Mouse (Mus musculus): ENCODE results near the gene Rapgef2. TPM values are rescaled to one million over a fixed set of nuclear protein-coding genes. Genes with fewer than 3 reads are reported as not detected.
"Not testable (repeated sequence)": the region's sequence is repeated elsewhere in the genome, so short reads cannot be mapped to it uniquely, and the experiment has no call there.

Gene Rapgef2
- total RNA-seq, 2 experiments from 2014 or later, result 121 to 129 TPM

- no peak for DNase-seq (ENCODE audit: low spot score in 2 of 2)
Observed at GRCm38 (mm10) chr3:79177136-79177870, 109.0 kb downstream of the Rapgef2 start.

GRCm38 (mm10) chr3:79174168-79174567 is 112.1 kb downstream of the Rapgef2 start:
- no peak for DNase-seq (ENCODE audit: low spot score in 2 of 2)

DNA sequence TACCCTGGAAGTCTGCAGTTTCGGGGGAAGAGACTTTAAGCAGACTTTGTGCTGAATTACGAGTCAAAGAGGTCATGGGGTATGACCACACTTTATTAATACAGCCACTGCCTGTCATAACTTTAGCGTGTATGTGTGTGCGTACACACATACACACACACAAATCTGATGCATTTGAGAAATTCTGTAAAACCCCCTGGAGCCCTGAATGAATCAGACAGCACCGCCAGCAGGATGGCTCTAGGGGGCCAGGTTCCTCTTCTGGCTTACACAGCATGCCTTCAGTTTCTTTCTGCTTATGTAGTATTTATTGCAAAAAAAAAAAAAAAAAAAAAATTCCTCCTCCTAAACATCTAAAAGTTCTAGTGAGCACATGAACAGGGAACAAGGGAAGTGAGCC is 113.0 kb downstream of the Rapgef2 start:
- no peak for DNase-seq (ENCODE audit: low spot score in 2 of 2)

- DNase-seq (ENCODE audit: low spot score in 2 of 2), result not testable (repeated sequence)
Observed at GRCm38 (mm10) chr3:79171146-79171545, 115.2 kb downstream of the Rapgef2 start.

- DNase-seq (ENCODE audit: low spot score in 2 of 2), result no peak
Observed at GRCm38 (mm10) chr3:79168168-79168827, 118.0 kb downstream of the Rapgef2 start.

DNA sequence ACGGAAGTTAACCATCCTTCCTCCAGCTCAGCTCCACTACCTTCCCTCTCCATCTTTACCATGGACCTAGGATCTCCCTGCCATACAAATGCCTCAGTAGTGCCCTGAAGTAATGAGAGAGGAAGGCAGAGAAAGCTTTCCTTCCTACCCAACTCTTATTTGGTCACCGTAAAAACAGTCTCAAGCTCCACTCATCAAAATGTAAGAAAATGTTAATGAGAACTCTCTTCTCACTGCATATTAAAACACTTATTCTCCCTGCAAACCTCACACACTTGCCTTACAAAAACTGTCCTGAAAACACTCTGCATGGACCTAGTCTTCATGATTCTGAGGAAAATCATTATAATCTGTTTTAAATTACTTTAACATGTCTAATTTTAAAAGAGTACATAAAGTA is 118.7 kb downstream of the Rapgef2 start:
- DNase-seq (ENCODE audit: low spot score in 2 of 2), result no peak

DNA sequence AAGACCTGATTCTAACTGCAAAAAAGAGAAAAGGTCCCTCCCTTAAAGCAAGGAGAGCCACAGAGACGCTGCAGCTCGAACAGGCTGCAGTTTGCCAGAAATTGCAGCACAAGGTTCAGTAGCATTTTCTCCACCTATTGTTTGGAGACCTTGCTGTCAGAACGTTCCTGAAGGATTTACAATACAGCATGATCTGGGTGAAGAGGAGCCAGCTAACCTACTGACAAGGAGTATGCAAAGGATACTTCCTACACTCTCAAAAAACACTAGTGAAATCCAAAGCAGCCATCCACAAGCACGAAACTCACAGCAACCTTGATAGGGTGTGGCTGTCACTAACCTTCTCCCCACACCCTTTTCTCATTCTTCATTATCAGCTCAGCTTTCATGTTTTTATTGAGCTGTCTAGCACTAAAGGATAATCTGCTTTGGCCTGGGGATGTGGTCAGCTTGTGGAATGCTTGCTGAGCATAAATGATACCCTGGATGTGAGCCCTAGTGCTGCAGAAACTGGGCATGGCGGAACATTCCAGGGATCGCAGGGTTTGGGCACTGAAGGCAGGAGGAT is 124.4 kb downstream of the Rapgef2 start:
- DNase-seq (ENCODE audit: low spot score in 2 of 2), result no peak

DNA sequence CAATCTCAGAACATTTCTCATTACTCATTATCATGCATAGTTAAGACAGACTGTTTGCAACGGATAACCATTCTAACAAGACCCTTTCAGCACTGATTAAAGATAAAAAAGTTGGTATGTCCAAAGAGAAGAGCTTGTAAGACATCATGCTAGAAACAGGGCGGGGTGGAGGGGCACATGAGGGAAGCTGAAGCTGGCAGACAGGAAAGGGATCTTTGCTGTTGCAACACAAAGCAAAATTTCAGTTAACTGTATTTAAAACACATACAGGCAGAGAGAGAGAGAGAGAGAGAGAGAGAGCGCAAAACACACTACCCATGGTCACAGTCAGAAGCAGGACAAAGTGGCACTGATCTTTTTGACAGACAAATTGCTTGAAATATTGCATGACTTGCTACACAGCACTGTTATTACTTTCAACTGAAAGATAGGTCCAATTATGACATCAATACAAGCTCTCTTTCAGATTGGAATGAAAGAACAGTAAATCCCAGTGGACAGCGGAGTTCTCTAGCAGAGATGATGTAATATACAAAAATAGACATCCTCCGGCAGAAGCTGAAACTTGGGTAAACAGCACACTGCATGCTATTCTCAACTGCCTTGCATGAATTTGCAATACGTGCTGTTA is 125.1 kb downstream of the Rapgef2 start:
- DNase-seq (ENCODE audit: low spot score in 2 of 2), result no peak

DNA sequence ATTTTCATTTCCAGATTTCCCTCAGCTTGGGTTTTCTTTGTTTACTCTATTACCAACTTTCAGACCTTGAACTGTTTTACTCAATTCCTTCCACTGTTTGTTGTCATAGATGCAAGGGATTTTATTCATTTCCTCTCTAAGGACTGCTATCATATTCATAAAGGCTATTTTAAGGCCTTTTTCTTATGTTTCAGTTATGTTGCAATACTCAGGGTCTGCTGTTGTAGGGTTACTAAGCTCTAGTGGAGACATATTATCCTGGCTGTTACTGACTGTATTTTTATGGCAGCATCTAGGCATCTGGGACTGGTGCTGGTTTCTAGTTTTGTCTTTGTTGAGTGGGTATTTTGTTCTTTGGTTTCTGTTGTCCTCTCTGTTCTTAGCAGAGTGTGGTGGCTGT is 128.1 kb downstream of the Rapgef2 start:
- no peak for DNase-seq (ENCODE audit: low spot score in 2 of 2)

DNA sequence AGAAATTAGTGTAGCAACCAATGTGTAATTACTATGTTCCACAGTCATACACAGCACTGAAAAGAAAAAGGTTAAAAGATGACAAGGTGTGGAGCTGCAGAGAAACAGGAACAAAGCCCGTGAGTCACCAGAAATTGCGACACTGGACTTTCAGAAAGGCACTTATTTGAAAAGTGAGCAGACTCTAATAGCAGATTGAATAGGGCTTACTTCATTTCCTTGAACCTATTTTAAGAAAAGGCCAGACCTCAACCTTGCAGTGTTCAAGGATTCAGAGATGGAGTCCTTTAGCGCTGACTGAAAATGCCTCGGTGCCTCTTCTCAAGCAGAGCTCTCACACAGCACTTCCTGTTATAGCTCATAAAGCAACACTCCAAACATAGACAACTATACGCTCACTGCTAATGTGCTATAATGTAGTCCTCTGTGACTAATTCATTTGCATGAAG is 133.3 kb downstream of the Rapgef2 start:
- DNase-seq (ENCODE audit: low spot score in 2 of 2), result no peak

GRCm38 (mm10) chr3:79145407-79146055 is 140.8 kb downstream of the Rapgef2 start:
- DNase-seq (ENCODE audit: low spot score in 2 of 2), result no peak

GRCm38 (mm10) chr3:79144672-79145406 is 141.5 kb downstream of the Rapgef2 start:
- peak; percentile 60 to 77 for DNase-seq (ENCODE audit: low spot score in 2 of 2)

GRCm38 (mm10) chr3:79144085-79144484 is 142.2 kb downstream of the Rapgef2 start:
- DNase-seq (ENCODE audit: low spot score in 2 of 2), result no peak

- DNase-seq (ENCODE audit: low spot score in 2 of 2), result no peak
Observed at GRCm38 (mm10) chr3:79139245-79139644, 147.1 kb downstream of the Rapgef2 start.

- DNase-seq (ENCODE audit: low spot score in 2 of 2), result no peak
Observed at GRCm38 (mm10) chr3:79138601-79139000, 147.7 kb downstream of the Rapgef2 start.

- DNase-seq (ENCODE audit: low spot score in 2 of 2), result no peak
Observed at GRCm38 (mm10) chr3:79130991-79131390, 155.3 kb downstream of the Rapgef2 start.

DNA sequence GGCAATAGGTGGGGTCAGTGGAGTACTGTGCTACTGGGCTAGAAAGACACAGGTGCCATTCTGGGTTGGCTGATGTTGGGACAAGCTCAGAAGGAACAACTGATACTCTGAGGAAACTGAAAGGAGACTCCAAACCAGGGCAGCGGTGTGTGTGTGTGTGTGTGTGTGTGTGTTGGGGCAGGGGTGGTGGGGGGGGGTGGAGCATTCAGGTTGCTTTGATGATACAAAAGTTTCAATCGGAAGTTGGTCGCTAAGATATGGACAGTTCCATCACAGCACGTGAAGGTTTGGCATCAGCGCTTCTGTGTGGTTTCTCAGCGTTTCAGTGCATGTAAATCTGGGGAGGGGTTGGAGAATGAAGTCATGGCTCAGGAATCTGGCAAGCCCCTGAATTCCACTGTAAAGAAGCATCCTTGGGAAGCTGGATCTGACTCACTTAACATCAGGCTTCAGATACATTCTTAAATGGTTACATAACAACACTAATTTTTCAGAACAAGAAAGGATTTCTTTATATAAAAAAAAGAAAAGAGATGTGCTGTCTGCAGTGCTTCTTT is 157.2 kb downstream of the Rapgef2 start:
- no peak for DNase-seq (ENCODE audit: low spot score in 2 of 2)

DNA sequence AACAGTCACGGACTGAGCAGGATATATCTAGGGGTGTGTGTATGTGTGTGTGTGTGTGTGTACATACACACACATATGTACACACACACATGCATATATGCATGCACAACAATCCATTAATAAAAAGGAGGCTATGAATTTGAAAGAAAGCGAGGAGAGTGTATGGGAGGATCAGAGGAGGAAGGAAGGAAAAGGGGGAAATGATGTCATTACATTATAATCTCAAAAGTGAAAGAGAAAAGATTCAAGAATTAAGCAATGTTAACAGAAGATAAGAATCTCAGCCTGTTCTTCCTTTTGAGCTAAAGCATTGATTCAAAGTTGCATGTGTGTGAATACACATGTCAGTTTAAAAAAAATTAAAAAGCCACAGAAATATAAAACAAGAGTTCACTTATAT is 158.5 kb downstream of the Rapgef2 start:
- no peak for DNase-seq (ENCODE audit: low spot score in 2 of 2)

DNA sequence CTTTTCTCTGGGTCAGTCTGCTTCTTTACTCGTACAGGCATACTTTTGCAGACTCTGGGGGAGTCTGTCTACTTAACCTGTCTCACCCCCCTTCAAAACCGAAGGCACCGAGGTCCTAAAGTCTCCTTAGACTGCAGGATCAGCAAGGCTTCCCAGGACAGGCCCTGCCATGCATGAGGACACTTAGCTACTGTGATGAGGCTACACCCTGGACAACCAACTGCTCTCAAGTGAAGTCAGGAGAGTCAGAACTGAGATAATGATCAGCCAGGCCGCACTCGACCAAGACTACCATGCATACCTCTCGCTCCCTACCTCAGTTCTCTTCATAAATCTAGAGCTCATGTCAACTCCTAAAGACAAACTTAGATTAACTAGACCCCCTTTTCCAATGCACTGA is 159.5 kb downstream of the Rapgef2 start:
- no peak for DNase-seq (ENCODE audit: low spot score in 2 of 2)

GRCm38 (mm10) chr3:79121391-79121790 is 164.9 kb downstream of the Rapgef2 start:
- DNase-seq (ENCODE audit: low spot score in 2 of 2), result no peak
